Mouse (Mus musculus) bone marrow, adult 2 months (tissue): Measurements from ENCODE around the gene Itpr1. TPM values are rescaled to one million over a fixed set of nuclear protein-coding genes. Genes with fewer than 3 reads are reported as not detected.

Source experiments
- H3K27ac ChIP-seq: fragments of 200-500 bp; 2 replicates; pipeline ENCODE4 v1.5.1; 2012; ENCODE audit warnings: low read depth, mild to moderate bottlenecking, control low read depth, inconsistent platforms, low read length; ENCODE audit not compliant: control insufficient read depth, poor library complexity, insufficient read depth
- H3K4me1 ChIP-seq: fragments of 200-500 bp; 2 replicates; pipeline ENCODE4 v1.6.1; 2011; ENCODE audit warnings: low read length; ENCODE audit not compliant: control insufficient read depth, insufficient read depth
- H3K4me3 ChIP-seq: fragments of 200-500 bp; replicated peaks from 2 replicates; pipeline ENCODE3; 2011; ENCODE audit warnings: mild to moderate bottlenecking, low read depth, low read length, control low read depth; ENCODE audit not compliant: control insufficient read depth
- CTCF ChIP-seq: fragments of 200-500 bp; IDR thresholded peaks from 2 replicates; pipeline ENCODE4 v1.5.1; 2011; ENCODE audit warnings: low read length, control low read depth; ENCODE audit not compliant: control insufficient read depth, insufficient read depth
- POLR2A ChIP-seq: fragments of 200-500 bp; IDR thresholded peaks from 2 replicates; pipeline ENCODE4 v1.6.1; 2011; ENCODE audit warnings: low read depth, mild to moderate bottlenecking, control low read depth, low read length, borderline replicate concordance; ENCODE audit not compliant: control insufficient read depth
- WGBS: fragments of 180-500 bp; shearing (Covaris S2); methylation state at CpG from one replicate; pipeline ENCODE4 v1.1.7; 2018; 5-methylcytosine and 5-hydroxymethylcytosine counted together
- polyA plus RNA-seq: library from polyadenylated mRNA; stranded (reverse); fragments of >200 nt; gene quantifications from 2 replicates; pipeline ENCODE4 v1.2.4, GENCODE M21; 2011; ENCODE audit warnings: low replicate concordance; ENCODE audit not compliant: missing spikeins, insufficient read depth, insufficient read length

The Itpr1 gene
- polyA plus RNA-seq = 15.3 and 32.8 TPM in 2 replicates

DNA sequence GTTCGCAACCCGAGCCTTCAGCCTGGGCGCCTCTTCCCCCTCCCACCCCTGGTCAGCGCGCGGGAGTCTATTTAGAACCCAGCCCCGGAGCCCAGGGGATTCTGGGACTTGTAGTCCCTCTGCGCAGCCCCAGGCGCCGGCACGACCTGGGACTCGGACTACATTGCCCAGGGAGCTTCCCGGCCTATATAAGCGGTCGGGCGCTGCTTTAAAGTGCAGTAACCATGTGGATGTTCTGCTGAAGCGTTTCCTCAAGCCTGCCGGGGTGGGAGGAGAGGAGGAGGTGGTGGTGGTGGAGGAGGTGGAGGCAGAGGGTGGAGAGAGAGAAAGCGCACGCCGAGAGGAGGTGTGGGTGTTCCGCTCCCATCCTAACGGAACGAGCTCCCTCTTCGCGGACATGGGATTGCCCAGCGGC lies at the start of gene Itpr1:
Gene Itpr1 (plus strand): TSS at position 216 of the 415 bp plus-strand sequence.
- H3K4me1 ChIP-seq = no peaks in the 10 kb centered on the region
- peak; percentile 97 for TF ChIP-seq POLR2A
- TF ChIP-seq CTCF = no peak
- peak within 1 kb of the TSS; percentile 42 for H3K27ac ChIP-seq
- H3K4me3 ChIP-seq = peak within 1 kb of the TSS; percentile 98
- under 1% methylated on average over 27 of the region's 27 CpGs for WGBS

- WGBS = 80% methylated on average over 5 of the region's 5 CpGs
- no peak overlapping the region for H3K27ac ChIP-seq
- H3K4me3 ChIP-seq = no peak overlapping the region
- TF ChIP-seq POLR2A = no peak
- no peak for TF ChIP-seq CTCF
- H3K4me1 ChIP-seq = peaks cover 2% of the 10 kb centered on the region; the same call in 1 of the 2 replicates
Observed at GRCm38 (mm10) chr6:108164935-108165334, 48.0 kb upstream of the Itpr1 start.

DNA sequence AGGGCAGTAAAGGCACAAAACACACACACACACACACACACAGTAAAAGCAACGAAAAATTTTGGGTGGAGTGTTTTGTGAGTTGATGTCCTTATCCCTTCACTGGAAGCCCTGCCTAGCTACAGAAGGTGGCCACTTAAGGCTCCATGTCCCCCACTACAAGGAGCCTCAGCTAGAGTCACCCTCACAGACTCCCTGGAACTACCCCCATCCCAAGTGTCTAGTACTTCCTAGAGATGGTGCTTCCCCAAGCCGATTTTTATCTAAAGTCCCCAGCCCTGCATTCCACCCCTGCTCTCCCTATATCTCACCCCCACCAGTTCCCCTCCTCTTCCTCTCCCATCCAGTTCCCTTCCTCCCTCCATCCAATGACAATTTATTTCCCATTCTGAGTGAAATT lies 47.3 kb upstream of the Itpr1 start:
- peaks cover 2% of the 10 kb centered on the region; the same call in 1 of the 2 replicates for H3K4me1 ChIP-seq
- 72% methylated on average over 2 of the region's 2 CpGs for WGBS
- TF ChIP-seq CTCF (no peak), POLR2A (no peak)
- H3K4me3 ChIP-seq = no peak overlapping the region
- H3K27ac ChIP-seq = no peak overlapping the region

DNA sequence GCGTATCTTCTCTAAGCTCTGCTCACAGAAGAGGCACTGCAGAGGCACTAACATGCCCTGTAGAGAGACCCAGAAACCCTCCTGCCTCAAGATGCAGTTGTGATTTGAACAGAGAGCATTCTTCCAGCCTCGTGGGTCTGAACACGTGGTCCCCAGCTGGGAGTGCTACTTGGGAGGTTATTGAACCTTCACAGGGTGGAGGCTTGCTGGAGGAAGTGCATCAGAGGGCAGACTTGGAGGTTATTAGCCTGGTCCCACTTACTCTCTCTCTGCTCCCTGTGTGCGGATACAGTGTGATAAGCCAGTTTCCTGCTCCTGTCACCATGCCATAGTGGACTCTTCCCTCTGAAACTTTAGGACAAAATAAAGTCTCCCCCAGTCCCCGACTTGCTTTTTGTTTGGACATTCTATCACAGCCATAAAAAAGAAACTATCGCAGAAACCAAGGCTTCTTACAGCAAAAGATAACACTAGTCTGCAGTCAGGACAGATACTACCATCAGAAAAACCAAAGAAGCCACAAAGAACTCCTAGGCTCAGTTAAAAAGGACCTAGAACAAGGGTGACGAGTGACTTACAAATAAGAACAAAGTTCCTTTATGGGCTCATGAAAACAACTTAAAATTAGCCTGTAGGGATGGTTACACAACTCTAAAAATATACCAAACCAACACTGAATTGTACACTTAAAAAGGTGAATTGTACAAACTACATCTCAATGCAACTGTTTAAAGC lies 44.8 kb upstream of the Itpr1 start:
- Histone ChIP-seq H3K27ac (no peak overlapping the region), H3K4me1 (peaks cover 2% of the 10 kb centered on the region; the same call in 1 of the 2 replicates), H3K4me3 (no peak overlapping the region)
- 59% methylated on average over 7 of the region's 7 CpGs for WGBS
- no peak for TF ChIP-seq CTCF

GRCm38 (mm10) chr6:108168723-108169122 lies 44.2 kb upstream of the Itpr1 start:
- TF ChIP-seq POLR2A (no peak), CTCF (no peak)
- 60% methylated on average over 6 of the region's 6 CpGs for WGBS
- Histone ChIP-seq H3K4me1 (peaks cover 2% of the 10 kb centered on the region; the same call in 1 of the 2 replicates), H3K4me3 (no peak overlapping the region), H3K27ac (no peak overlapping the region)

DNA sequence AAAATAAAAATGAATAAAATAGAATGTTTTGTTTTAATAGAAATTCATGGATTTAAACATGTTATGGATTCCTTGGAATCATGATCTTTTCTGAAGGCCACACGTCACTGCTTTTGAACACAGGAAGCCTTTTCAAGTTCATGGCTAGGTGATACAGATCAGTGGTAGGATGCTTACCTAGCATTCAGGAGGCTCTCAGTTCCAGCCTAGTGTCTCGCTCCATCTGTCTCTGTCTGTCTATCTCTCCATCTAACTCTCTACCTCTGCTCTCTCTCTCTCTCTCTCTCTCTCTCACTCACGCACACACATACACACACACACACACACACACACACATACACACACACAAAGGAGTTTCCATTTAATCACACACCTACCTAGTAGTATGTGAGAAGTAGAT lies 43.4 kb upstream of the Itpr1 start:
- TF ChIP-seq POLR2A (no peak), CTCF (no peak)
- Histone ChIP-seq H3K27ac (no peak overlapping the region), H3K4me3 (no peak overlapping the region), H3K4me1 (peaks cover 2% of the 10 kb centered on the region; the same call in 1 of the 2 replicates)
- WGBS = 84% methylated on average over 3 of the region's 3 CpGs

- 94% methylated on average over 1 of the region's 1 CpGs for WGBS
- H3K4me3 ChIP-seq = no peak overlapping the region
- H3K27ac ChIP-seq = no peak overlapping the region
- peaks cover 2% of the 10 kb centered on the region; the same call in 1 of the 2 replicates for H3K4me1 ChIP-seq
- no peak for TF ChIP-seq POLR2A
- TF ChIP-seq CTCF = no peak
Observed at GRCm38 (mm10) chr6:108172219-108172618, 40.7 kb upstream of the Itpr1 start.

GRCm38 (mm10) chr6:108174181-108174580 lies 38.7 kb upstream of the Itpr1 start:
- TF ChIP-seq POLR2A (no peak), CTCF (no peak)
- 94% methylated on average over 3 of the region's 3 CpGs for WGBS
- H3K4me3 ChIP-seq = no peak overlapping the region
- no peak overlapping the region for H3K27ac ChIP-seq
- H3K4me1 ChIP-seq = no peaks in the 10 kb centered on the region; the same call in 1 of the 2 replicates
